Mouse (Mus musculus): ENCODE results near the gene Tex29. TPM values are rescaled to one million over a fixed set of nuclear protein-coding genes. Genes with fewer than 3 reads are reported as not detected.

The Tex29 gene
- total RNA-seq (2012; rRNA removed): not detected in 2 replicates
- not detected for polyA plus RNA-seq (2012; ENCODE audit: insufficient read depth in 1 of 2, insufficient read length in 2 of 2, low read depth in 1 of 2, low replicate concordance in 2 of 2, missing spikeins in 1 of 2)

GRCm38 (mm10) chr8:11840174-11840573, at the start of gene Tex29:
Gene Tex29, plus strand, starts transcription at chr8:11840474.
- no peak for DNase-seq (ENCODE audit: low read depth, low spot score)
- Histone ChIP-seq H3K9ac (ENCODE audit: control insufficient read depth, low read depth, low read length, poor library complexity, severe bottlenecking) (no peak within 1 kb of the TSS), H3K4me1 (ENCODE audit: control insufficient read depth in 1 of 2, insufficient read depth in 2 of 2, low read length in 2 of 2) (no peaks in the 10 kb centered on the region), H3K27me3 (ENCODE audit: control insufficient read depth in 1 of 2, insufficient read depth in 2 of 2, low read length in 2 of 2) (no peaks in the 10 kb centered on the region; a peak in 1 of 4 replicates), H3K79me2 (ENCODE audit: control insufficient read depth, insufficient read depth, low read length, poor library complexity) (no peaks in the 10 kb centered on the region), H3K4me3 (ENCODE audit: control insufficient read depth in 1 of 2, insufficient read depth in 1 of 2, low read depth in 2 of 2, low read length in 2 of 2) (no peak within 1 kb of the TSS), H3K9me3 (replicated peaks; ENCODE audit: insufficient read depth, low read length) (no peaks in the 10 kb centered on the region), H3K27ac (ENCODE audit: control insufficient read depth, low read depth, low read length) (no peak within 1 kb of the TSS), H3K36me3 (ENCODE audit: control insufficient read depth in 1 of 2, insufficient read depth in 2 of 2, low read length in 2 of 2) (no peaks in the 10 kb centered on the region)
- TF ChIP-seq GATA1 (IDR thresholded peaks at IDR 0.05; ENCODE audit: low read depth, low read length) (no peak), MAFK (IDR thresholded peaks at IDR 0.05; ENCODE audit: borderline replicate concordance, low read depth, low read length) (no peak), MYB (IDR thresholded peaks at IDR 0.05; ENCODE audit: low read depth, low read length) (no peak), USF1 (IDR thresholded peaks at IDR 0.05; ENCODE audit: low read depth, low read length) (no peak), MAZ (IDR thresholded peaks at IDR 0.05; ENCODE audit: low read depth, low read length) (no peak), CTCF (IDR thresholded peaks at IDR 0.05 in 2 of 3, conservative IDR thresholded peaks at IDR 0.05 in 1 of 3; ENCODE audit: control insufficient read depth in 1 of 3, insufficient read depth in 1 of 3, low read depth in 2 of 3, low read length in 3 of 3, poor library complexity in 1 of 3, severe bottlenecking in 1 of 3) (no peak), JUND (IDR thresholded peaks at IDR 0.05; ENCODE audit: low read depth, low read length) (no peak), HCFC1 (IDR thresholded peaks at IDR 0.05; ENCODE audit: low read depth, low read length) (no peak), ZNF384 (IDR thresholded peaks at IDR 0.05; ENCODE audit: low read depth, low read length) (no peak), TAL1 (IDR thresholded peaks at IDR 0.05; ENCODE audit: low read length) (no peak), ZMIZ1 (IDR thresholded peaks at IDR 0.05; ENCODE audit: low read depth, low read length) (no peak), CHD1 (IDR thresholded peaks at IDR 0.05; ENCODE audit: low read depth, low read length) (no peak)

GRCm38 (mm10) chr8:11794956-11795355, 45.3 kb upstream of the Tex29 start:
- H3K36me3 ChIP-seq (ENCODE audit: control insufficient read depth in 1 of 2, insufficient read depth in 2 of 2, low read length in 2 of 2): no peaks in the 10 kb centered on the region; a peak in 1 of 4 replicates
- no peaks in the 10 kb centered on the region for H3K27me3 ChIP-seq (ENCODE audit: control insufficient read depth in 1 of 2, insufficient read depth in 2 of 2, low read length in 2 of 2)
- H3K4me3 ChIP-seq (ENCODE audit: control insufficient read depth in 1 of 2, insufficient read depth in 1 of 2, low read depth in 2 of 2, low read length in 2 of 2): no peak overlapping the region
- no peak overlapping the region for H3K27ac ChIP-seq (ENCODE audit: control insufficient read depth, low read depth, low read length)
- H3K4me1 ChIP-seq (ENCODE audit: control insufficient read depth in 1 of 2, insufficient read depth in 2 of 2, low read length in 2 of 2): no peaks in the 10 kb centered on the region
- H3K79me2 ChIP-seq (ENCODE audit: control insufficient read depth, insufficient read depth, low read length, poor library complexity): no peaks in the 10 kb centered on the region
- DNase-seq (ENCODE audit: low read depth, low spot score): no peak
- no peak for TF ChIP-seq USF2 (IDR thresholded peaks at IDR 0.05; ENCODE audit: borderline replicate concordance in 1 of 2, insufficient read depth in 1 of 2, low read depth in 1 of 2, low read length in 2 of 2)
- TF ChIP-seq MAZ (IDR thresholded peaks at IDR 0.05; ENCODE audit: low read depth, low read length): no peak
- no peak for TF ChIP-seq CTCF (IDR thresholded peaks at IDR 0.05 in 2 of 3, conservative IDR thresholded peaks at IDR 0.05 in 1 of 3; ENCODE audit: control insufficient read depth in 1 of 3, insufficient read depth in 1 of 3, low read depth in 2 of 3, low read length in 3 of 3, poor library complexity in 1 of 3, severe bottlenecking in 1 of 3)
- no peak for TF ChIP-seq HCFC1 (IDR thresholded peaks at IDR 0.05; ENCODE audit: low read depth, low read length)
- no peak for TF ChIP-seq CHD1 (IDR thresholded peaks at IDR 0.05; ENCODE audit: low read depth, low read length)
- no peak for TF ChIP-seq GATA1 (IDR thresholded peaks at IDR 0.05; ENCODE audit: low read depth, low read length)
- no peak for TF ChIP-seq E2F4 (IDR thresholded peaks at IDR 0.05; ENCODE audit: borderline replicate concordance, low read depth, low read length)
- no peak for TF ChIP-seq MAFK (IDR thresholded peaks at IDR 0.05; ENCODE audit: borderline replicate concordance, low read depth, low read length)
- no peak for TF ChIP-seq ZMIZ1 (IDR thresholded peaks at IDR 0.05; ENCODE audit: low read depth, low read length)
- no peak for TF ChIP-seq TAL1 (IDR thresholded peaks at IDR 0.05; ENCODE audit: low read length)
- no peak for TF ChIP-seq POLR2A (IDR thresholded peaks at IDR 0.05; ENCODE audit: control insufficient read depth in 1 of 2, insufficient read depth in 1 of 2, low read depth in 1 of 2, low read length in 2 of 2, poor library complexity in 1 of 2)
- TF ChIP-seq MXI1 (IDR thresholded peaks at IDR 0.05; ENCODE audit: low read depth, low read length): no peak
- no peak for TF ChIP-seq BHLHE40 (IDR thresholded peaks at IDR 0.05; ENCODE audit: borderline replicate concordance, low read depth, low read length)
- TF ChIP-seq CHD2 (IDR thresholded peaks at IDR 0.05; ENCODE audit: low read length): no peak
- TF ChIP-seq ZNF384 (IDR thresholded peaks at IDR 0.05; ENCODE audit: low read depth, low read length): no peak
- no peak for TF ChIP-seq KAT2A (conservative IDR thresholded peaks at IDR 0.05; ENCODE audit: low read depth, low read length)
- no peak overlapping the region for H3K9ac ChIP-seq (ENCODE audit: control insufficient read depth, low read depth, low read length, poor library complexity, severe bottlenecking)
- no peaks in the 10 kb centered on the region for H3K9me3 ChIP-seq (replicated peaks; ENCODE audit: insufficient read depth, low read length)

All from MEL (cell line).